Mouse (Mus musculus): ENCODE results near the gene Gm42669. TPM values are rescaled to one million over a fixed set of nuclear protein-coding genes. Genes with fewer than 3 reads are reported as not detected.
A peak's percentile ranks its signal among the peaks of the same experiment; 100 is the strongest.

Gm42669 gene
- total RNA-seq, 2 experiments from 2014 or later, result not detected

DNA sequence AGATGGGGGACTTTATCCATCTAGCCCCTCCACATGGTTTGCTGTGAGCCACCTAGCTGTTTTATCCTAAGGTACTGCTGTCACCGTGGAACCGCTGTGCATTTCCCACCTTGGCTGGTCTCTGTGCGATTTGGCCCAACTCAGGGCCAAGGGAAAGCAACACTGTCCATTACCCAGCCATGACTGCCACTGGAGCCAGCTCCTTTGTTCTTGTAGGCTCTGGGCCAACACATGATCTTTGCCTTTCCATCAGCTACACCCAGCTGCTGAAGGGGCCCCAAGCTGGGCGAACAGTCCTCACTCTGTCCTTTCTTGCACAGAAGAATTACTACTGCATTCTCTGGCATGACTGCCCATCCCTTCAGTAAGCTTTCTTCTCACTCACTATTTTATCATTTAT, 11.2 kb downstream of the Gm42669 start:
- DNase-seq (ENCODE audit: low spot score in 2 of 2), result no peak

DNA sequence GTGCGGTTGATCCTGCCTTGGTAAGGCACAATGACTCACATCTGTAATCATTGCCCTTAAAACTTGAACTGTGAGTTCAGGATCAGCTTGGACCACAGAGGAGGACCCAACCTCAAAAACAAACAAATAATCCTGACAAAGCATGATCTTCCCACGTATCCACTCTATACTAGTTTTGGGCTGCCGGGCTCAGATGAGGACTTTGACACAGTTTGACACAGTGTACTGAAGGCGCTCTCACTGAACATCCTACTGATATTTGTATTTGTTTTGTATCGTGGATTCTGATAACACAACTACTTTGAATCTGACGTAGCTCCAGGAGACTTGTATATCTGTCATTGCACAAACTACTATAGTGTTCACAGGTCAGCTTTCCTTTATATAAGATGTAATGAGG, 14.0 kb downstream of the Gm42669 start:
- DNase-seq (ENCODE audit: low spot score in 2 of 2), result no peak

DNA sequence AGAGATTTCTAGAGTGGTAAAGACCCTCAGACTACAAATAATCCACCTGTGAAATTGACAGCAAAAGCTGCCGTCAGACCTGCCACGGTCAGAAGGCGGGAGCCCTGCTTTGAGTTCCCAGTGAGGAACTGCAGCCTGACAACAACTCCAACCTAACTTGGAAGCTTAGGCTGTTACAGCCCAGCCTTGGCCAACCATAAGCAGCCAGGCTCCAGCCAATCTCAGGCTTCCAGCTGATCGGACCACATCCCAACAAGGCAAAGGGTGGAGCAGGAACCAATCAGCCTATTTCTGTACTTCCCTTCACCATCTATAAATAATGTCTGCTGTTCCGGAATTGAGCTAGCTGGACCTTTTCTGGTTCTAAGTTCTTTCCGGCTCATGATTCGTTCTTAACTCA, 14.5 kb downstream of the Gm42669 start:
- no peak for DNase-seq (ENCODE audit: low spot score in 2 of 2)

DNA sequence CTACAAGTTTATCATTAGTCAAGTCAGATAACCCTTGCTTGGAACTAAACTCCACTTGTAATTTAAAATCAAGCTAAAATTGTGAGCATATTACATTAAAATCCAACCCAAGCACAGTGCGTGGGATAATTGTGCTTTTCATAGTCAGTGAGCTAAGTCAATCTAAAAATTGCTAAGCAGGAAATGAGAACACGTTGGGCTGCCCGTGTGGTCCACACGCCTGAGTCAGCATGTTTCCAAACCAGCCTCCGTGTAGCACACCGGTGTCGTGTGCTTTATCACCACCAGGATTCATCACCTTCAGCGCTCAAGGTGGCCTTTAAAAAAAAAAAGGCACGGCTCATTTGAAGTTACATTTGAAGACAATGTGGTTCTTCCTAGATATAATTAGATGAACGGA, 16.9 kb downstream of the Gm42669 start:
- DNase-seq (ENCODE audit: low spot score in 2 of 2), result no peak

DNA sequence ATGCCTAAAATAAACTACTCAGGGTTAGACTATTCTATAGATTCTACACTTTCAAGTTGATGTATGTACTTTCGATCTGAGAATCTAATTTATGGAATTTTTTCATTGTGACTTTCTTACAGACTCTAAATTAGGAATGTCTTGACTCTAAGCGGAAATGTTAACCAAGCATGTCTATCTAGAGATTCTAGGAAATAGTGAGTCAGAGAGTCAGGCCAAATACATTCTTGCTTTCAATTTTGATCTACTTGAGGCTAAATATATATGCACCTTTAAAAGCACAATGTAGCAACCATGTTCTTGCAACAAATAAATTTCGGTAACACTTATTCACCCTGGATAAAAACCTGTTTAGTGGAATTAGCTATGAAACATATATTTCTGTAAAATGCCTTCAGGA, 21.4 kb downstream of the Gm42669 start:
- DNase-seq (ENCODE audit: low spot score in 2 of 2), result no peak

DNA sequence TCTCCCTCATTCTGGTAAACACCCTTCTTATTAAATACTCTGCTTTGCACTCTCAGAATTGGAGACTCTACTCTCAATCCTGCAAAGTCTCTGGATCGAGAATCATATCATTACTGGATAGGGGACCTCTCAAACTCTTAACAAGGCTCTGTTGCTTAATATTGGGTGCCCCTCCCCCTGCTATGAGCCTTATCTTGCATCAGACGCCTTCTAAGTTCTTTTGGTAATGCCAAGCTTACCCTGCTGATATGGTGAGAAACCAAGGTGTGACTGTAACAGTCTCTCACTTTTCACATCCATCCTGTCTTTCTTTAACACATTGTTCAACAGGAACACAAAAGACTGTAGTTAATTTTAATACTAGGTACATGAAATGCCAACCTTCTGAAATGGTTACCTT, 26.2 kb downstream of the Gm42669 start:
- no peak for DNase-seq (ENCODE audit: low spot score in 2 of 2)

DNA sequence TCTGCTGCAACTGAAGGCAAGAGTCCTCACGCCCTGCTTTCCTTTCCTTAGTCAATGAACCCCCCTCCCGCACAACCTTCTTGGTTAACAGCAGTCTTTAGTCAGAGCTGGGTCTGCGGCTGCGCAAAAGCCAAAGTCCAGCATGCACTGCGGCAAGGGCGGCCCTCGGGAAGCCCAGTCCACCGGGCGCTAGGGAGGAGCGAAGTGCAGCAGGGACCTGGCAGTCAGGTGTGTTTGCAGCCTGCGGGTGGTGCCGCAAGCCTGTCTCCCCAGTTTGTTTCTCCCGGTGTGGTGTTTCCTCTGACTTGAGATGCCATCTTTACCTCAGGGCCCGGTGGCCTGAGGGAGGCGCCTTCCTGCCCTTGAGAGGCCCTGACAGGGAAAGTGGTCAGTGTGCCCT, 27.2 kb downstream of the Gm42669 start, which contains the start of gene 1700028K03Rik:
1700028K03Rik (plus strand) TSS at position 129 of the 400 bp plus-strand sequence.
- DNase-seq (ENCODE audit: low spot score in 2 of 2), result no peak

DNA sequence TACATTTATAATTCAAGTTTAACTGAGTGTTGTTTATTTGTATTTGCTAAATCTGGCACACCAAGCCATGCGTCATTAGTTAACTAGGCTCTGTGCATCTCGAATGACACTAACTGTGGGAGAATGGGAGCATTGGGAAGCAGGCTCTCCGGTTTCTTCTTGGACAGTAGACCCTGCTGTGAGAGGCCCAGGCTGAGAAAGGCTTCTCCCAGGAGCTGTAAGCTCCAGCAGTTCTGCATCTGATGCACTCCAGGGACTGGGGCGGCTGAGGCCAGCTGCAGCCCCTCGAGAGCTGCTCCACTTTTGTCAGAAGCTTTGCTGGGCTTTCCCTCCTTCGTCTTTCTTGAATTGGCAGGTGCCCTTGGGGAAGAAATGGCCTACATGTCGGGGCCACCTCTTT, 34.3 kb downstream of the Gm42669 start:
- DNase-seq (ENCODE audit: low spot score in 2 of 2), result no peak

DNA sequence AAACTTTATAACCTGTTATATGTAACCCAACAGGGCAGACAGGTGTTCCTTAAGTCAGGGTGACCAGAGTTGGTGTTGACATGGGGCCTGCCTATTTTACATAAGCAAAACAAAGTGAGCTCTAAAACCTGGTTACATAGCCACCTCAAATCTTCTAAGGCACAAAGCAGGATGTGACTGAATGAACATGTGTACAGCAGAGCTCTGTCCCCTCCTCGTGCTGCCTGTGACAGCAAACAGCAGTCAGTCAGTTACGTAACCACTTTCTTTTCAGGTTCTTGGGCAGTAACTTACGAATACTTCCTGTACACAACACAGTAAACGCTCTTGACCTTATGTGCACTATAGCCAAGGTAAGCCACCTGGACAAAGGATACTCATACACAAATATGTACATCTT, 38.5 kb downstream of the Gm42669 start:
- no peak for DNase-seq (ENCODE audit: low spot score in 2 of 2)

DNA sequence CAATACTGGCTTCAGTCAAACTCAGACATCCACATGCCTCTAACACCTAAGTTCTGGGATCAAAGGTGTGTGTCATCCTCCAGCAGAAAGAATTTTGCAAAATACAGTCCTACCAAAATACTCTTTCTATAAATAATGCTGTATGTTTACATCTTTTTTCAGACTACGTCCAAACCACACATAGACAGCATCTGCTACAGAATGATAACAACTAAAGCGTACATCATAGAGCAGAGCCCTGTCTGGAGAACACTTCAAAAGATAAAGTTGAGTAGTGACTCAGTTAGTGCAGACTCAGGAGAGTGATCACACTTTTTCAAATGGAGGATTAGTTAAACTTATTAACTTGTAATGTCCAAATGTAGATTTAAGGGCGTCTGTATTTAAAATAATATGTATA, 40.5 kb downstream of the Gm42669 start:
- DNase-seq (ENCODE audit: low spot score in 2 of 2), result no peak

DNA sequence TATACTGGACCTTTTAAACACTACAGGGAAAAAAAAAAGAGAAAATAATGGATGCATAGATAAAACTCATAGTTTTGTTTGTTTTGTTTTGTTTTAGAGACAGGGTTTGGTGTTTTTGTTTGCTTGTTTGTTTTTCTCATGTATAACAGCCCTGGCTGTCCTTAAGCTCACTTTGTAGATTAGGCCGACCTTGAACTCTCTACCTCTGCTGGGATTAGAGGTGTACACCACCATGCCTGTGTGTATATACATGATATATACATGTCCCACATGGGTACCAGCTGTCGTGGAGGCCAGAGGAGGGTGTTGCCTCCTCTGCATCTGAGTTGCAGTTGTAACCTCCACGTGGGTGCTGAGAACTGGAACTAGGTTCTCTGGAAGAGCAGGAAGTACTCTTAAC, 41.0 kb downstream of the Gm42669 start:
- no peak for DNase-seq (ENCODE audit: low spot score in 2 of 2)

DNA sequence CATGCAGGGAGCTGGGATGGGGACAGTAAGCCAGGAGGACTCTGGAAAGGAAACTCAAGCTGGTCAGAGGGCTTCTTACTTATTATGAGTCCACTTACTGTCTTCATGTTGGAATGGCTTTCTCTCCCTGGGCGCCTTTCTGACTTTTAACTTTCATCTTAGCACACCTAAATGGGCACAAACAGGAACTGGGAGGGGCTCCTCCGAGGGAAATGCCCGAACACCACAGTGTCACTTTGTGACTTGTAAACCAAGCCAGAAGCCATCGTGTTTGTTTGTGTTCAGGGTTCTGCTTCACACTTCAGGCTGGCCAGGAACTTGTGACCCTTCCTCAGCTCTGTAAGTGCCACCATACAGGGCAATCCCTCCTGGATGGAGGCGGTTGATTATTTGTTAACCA, 46.9 kb downstream of the Gm42669 start:
- no peak for DNase-seq (ENCODE audit: low spot score in 2 of 2)

DNA sequence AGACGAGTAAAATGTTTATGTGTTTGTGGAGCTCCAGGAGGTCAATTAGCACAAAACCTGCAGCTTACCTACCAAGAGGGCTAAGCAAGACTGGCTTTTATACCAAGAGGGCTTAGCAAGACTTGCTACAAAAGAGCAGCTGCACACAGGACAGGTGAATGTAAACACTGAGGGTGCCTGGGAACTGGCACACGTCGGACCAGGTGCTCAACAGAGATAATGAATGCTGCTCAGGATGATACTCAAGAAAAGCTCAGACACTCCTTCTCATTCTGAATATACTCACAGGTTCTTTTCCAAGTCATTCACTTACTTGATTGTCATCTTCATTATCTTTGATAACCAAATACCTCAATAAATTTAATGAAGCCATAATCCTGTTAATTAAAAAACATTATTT, 49.5 kb downstream of the Gm42669 start:
- no peak for DNase-seq (ENCODE audit: low spot score in 2 of 2)

DNA sequence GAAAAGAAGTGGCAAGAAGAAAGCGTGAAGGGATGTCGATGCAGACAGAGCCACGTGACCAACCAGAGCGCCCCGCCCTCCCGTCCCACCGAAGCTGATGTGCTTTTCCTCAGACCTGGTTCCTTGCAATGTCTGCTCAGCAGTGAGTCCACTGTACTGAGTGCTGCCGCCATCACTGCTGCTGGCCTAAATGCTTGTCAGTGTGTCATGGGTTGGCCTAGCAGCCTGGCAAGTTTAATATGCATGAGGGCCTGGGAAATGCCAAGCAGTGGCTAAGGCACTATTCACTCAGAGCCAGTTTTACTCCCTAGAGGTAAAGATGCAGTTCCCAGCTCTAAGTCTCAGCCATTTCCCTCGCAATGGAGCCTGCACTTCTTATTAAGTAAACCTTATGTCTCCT, 61.7 kb downstream of the Gm42669 start:
- DNase-seq (ENCODE audit: low spot score in 2 of 2), result no peak

DNA sequence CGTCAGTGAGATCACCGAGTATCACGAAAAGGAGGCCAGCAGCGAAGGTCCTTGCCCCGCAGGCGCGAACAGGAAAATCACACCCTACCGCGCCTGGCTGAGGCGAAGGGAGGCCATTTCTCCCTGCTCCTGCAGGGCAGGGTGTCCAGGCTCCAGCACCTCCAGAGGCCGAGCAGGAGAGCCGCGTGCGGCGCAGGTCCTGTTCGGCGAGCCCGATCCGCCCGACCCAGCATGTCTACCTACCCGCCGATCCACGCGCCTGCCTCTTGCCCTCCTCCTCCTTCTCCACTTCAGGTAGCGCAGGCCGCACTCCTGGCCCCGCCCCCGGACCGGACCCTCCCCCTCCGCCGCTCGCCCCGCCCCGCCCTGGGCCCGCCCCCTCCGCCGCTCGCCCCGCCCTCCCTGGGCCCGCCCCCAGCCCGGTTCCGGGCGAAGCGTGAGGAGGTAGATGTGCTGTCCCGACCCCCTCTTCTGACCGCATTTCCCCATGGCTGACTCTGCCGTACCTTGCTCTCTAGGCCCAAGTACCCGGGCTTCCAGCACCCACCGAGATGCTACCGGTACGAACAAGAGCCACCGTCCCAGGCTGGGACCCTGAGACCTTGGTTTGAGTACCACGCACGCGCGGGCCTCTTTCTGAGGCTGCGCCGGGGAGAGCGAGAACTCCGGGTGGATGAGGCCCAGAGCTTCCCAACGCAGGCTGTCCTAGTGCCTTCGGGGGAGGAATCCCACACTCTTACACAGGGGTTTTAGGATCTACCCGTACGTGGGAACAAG, 90.1 kb downstream of the Gm42669 start, which contains the start of the genes Rpap2 and Glmn:
Rpap2 (plus strand) TSS at position 73 of the 777 bp plus-strand sequence.
Glmn (minus strand) TSS at position 588 of the 777 bp plus-strand sequence.
- peak; percentile 81 to 88 for DNase-seq (ENCODE audit: low spot score in 2 of 2)

DNA sequence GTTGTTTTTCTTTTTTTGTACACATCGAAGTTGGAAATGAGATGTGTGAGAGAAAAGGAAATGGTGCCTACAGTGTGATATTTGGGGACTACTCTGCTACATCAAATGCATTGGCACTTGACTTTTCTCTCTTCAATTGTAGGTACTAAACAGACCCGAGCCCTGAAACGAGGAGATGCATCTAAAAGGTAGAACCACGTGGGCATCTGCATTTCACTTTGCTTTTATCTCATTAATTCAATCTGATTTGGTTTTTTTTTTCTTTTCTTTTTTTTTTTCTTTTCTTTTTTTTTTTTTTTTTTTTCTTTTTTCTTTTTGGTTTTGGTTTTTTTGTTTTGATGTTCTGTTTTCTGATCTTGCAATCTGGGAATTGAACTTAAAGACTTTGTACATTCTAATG, 91.0 kb downstream of the Gm42669 start:
- no peak for DNase-seq (ENCODE audit: low spot score in 2 of 2)

DNA sequence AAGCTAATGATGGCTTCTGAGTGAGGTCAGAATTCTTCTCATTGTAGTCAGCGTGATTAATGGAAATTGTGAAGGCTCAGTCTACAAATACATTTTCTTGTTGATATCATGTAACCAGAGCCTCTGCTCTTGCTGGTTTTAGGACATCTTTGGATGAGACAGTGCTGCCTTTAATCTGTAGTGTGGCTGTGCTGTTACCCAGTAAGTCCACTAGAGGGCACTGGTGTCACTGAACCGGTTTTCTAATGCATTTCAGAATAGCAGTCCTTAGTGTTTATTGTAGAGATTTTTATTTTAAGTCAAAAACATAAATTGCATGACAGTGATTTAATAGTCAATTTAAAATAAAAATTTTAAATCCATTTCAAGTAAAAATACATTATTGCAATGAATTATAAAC, 103.8 kb downstream of the Gm42669 start:
- DNase-seq (ENCODE audit: low spot score in 2 of 2), result peak; percentile 38 to 45

DNA sequence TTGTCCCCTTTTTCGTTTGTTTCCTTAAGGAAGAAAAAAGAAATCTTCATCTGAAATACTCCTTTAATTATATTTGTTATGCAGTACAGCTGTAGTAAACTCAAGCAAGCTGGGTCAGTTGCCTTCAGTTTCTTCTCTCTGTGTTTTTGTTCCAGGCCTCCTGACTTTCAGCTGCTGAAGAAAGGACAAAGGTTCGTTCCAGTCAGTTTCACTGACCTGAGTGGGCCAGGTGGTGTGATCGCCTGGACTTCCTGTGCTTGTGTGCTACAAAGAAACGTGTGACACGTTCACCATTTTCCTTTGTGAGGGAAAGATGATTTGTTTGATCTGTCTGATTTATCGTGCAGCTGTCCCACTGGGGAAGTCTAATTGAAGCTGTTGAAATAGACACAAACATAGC, 110.6 kb downstream of the Gm42669 start:
- DNase-seq (ENCODE audit: low spot score in 2 of 2), result no peak

DNA sequence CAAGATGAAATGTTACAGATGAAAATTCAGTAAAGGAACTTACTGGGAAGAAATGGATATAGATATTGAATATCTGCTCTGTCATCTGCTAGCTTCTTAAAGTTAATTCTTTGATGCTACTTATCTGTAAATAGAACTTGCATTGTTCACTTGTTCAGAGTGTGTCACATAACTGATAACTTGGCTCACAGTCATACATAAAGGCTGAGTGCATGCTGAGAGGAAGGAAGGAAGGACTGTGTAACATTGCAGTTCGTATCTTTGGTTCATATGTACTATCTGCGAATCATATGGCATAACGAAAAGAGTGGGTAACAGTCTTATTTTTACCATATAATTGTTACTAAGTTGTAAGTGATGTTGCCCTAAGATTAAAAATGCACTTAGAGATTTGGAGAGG, 113.9 kb downstream of the Gm42669 start:
- DNase-seq (ENCODE audit: low spot score in 2 of 2), result no peak
